Mouse (Mus musculus): ENCODE data around the gene Srp68.

The Srp68 gene

DNA sequence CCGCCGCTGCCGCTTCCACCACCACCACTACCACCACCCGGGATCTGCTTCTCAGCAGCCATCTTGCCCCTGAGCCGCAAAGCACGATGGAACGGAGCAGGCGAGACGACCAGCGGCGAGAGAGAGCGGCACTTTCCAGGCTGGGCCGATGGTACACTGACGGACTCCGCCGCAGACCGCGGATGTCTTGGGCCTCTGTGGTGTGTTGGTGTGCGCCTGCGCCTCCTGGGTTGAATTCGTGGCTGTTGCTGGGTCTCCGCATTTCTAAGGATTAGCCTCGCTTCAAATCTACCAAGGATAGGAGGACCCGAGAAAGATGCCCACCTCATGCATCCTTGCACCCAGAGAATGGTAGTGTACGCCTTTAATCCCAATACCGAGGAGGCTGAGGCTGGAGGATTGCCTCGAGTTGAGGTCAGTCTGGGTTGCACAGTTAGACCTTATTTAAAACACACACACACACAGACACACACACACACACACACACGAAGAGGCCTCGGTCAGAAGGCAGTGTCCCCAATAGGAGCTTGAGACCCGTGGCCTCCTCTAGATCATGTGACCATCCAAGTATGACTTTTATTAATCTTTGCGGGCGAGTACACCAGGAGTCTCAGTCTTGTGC, at the start of gene Srp68:
TSS of gene Srp68 (minus strand) at position 173 of the 622 bp plus-strand sequence.
- DNase-seq (ENCODE audit: extremely low spot score), result peak; percentile 90

DNA sequence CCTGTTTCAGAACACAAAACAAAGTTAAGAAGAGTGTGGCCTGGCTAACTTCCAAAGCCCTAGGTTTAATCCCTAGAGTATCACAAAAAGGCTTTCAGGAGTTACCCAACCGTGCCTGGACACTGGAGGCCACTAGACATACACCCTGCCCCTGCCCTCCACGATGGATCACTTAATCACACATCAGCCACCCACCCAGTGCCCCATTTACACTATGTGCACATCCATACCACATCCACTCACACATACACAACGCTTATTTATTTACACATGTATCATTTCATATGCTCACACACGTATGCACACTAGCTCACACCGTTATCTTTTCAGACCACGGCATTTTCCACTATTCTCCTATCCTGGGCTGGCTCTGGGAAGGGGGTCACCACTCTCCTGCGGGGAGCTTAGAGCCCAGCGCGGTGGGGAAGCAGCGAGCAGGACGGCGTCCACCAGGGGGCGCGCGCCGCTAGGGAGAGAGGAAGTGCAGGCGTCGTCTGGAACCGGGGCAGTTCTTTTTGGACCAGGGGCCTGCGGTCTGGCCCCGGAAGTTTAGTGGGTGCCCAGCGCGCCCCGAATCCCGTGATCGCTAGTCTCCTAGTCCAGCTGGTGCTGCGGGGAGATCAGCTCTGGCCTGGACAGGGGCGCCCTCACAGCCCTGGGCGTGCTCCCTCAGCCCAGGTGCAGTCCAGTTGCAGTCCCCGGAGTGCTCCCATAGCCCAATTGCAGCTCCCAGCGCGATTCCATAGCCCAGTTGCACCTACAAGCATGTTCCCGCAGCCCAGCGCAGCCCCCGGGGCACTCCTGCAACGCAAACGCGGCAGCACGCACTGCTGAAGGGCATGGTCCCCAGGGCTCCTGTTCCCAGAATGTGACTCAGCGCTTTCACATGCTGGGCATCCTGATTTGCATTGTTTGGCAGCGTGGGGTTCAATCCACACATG, 45.0 kb upstream of the Srp68 start:
- DNase-seq (ENCODE audit: extremely low spot score), result peak; percentile 86

DNA sequence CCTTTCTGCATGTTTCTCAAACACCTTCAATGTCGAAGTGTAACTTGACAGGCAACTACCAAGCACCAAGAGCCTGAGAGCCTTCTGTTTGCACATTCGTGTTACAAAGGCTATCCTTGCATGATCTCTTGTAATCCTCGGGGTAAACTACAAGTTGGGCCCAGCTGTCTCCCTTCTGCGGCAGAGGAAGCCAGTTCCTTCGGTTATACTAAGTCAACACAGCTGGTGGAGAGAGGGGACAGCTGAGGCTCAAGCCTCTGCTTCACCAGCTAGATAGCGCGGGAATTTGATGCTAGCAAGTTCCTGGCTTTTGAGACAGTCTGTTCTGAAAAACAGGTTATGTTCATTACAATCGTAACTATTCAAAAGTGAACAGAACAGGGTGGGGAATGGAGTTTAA, 38.3 kb upstream of the Srp68 start:
- DNase-seq (ENCODE audit: extremely low spot score), result no peak

DNA sequence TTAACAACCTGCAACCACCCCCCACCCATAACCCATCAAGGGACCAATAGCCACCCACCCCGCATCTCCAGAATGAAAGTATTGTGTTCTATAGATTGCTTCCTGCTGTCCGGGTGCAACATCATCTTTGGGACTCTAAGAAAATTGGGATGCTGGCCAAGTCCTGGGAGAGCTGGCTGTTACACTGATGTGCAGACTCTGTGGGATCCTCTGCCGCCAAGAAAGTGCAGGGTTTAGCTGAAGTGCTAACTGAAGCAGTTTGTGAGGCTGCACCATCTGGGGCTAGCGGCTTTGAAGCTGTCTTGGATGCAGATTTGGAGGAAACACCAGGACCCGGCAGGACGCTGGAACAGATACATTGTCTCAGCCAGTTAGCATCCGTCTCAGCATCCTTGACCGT, 37.2 kb upstream of the Srp68 start:
- DNase-seq (ENCODE audit: extremely low spot score), result no peak

DNA sequence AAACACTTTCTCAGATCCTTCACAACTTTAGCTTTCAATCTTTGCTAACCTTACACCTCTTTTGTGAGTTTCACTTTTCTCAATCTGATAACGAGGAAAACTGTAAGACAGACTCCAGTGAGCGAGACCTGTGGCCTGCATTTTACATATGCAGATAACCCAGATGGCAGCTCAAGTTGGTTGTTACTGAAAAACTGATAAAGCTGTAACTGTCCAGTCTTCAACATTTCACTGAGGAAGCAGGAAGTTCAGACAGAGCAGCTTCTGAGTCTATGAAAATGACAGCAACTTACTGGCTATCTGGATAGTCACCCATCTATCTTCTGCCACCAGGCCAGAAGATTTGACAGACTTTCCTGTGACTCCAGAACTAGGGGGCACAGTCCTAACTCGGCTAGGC, 35.6 kb upstream of the Srp68 start:
- DNase-seq (ENCODE audit: extremely low spot score), result no peak

DNA sequence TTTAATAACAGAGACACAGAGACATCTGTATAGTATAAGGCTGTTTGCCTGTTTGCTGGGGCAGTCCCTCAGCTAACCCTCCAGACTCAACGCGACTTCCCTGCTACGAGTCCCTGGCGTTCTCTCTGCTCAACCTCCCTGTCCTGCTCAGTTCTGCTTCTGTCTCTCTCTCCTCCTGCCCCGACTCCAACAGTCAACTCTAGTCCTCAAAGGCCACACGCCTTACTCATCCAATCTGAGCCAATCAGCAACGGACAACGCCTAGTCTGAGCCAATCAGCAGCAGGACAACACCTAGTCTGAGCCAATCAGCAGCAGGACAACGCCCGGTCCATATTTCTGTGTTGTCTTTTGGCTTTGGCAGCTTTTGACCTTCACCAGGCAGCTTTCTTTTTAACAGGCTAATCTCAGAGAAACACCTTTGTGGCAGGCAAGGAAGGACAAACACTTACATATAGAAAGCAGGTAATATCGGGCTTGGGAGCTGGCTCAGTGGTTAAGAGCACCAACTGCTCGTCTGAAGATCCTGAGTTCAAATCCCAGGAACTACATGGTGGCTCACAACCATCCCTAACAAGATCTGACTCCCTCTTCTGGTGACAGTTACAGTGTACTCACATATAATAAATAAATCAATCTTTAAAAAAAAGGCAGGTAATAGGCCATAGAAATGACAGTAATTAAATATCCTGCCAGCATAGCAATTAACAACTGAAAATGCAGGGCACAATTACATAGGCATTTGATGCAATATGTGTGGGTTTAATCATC, 33.9 kb upstream of the Srp68 start:
- no peak for DNase-seq (ENCODE audit: extremely low spot score)

DNA sequence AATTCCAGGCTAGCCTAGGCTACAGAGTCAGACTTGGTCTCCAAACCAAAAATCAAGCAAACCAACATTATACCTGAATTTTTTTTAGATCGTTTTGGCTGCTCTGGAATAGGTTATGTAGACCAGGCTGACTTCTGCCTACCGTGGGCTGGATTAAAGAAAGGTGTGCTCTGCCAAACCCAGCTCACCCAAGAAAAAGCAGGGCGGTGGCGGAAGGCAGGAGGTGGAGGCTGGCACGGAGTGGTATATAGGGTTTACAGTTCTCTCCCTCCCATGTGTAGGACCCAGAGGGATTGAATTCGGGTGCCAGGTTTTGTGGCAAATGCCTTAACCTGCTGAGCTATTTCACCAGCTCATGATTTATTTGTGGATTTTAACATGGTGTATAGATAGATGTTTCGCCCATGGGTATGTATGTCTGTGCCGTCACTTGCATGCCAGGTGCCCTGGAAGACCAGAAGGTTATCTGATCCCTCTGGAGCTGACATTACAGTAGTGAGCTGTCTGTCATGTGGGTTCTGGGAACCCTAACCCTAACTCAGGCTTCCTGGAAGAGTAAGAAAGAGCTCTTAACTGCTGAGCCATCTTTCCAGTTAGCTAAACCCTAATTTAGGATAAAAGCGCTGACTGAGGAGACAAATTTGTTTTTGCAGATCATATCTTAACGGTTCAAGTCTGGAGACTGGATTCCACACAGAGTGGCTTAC, 33.2 kb upstream of the Srp68 start, which contains the start of gene Exoc7:
TSS of gene Exoc7 (minus strand) at position 215 of the 707 bp plus-strand sequence.
- no peak for DNase-seq (ENCODE audit: extremely low spot score)

DNA sequence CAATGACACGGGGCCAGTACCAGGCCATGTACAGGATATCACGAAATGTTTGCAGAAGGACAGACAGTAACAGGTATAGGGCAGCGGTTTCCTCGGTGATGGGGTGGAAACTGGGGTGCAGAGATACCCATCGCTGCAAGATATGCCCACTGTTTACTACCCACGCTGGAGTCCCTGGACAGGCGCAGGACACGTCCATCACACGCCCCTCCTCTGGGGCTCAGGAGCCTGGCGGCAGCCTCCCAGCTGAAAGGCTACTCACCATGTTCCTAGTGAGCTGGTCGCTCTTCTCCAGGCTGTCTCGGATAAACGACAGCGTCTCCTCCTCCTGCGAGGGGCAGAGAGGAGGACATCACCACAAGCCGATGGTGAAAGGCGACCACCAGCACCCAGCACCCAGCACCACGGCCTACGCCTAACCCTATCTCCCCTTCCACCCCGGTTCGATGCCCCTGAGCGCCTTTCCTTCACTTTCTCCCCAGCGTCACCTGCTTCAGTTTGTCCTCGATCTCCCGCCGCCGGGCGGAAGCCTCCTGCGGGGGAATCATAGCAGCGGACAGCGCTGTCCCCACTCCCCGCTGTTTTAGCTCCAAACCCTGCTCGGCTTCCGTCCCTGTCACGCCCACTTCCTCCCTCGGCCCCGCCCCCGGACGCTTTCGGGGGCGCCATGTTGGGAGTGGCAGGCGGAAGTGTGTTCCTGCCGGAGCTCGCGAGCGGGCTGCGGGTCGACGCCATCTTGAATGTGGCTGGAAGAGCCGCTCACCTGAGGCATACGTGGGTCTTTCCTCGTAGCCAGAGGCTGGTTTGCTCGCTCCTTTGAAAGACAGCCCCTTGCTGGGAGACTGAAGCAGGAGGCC, 32.3 kb upstream of the Srp68 start:
- peak; percentile 98 for DNase-seq (ENCODE audit: extremely low spot score)

DNA sequence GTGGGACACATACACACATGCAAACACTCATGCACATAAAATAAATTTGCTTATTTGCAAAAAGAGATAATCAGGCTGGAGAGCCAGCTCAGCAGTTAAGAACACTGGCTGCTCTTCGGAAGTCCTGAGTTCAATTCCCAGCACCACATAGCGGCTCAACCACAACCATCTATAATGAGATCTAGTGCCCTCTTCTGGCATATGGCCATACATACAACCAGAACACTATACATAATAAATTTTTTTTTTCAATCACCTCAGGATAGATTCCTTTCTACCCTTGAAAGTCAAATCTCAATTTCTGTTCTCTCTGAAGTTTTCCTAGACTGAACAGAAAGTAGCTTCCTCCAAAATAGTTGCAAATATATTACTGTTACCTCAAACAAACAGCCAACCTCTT, 31.4 kb upstream of the Srp68 start:
- DNase-seq (ENCODE audit: extremely low spot score), result no peak

DNA sequence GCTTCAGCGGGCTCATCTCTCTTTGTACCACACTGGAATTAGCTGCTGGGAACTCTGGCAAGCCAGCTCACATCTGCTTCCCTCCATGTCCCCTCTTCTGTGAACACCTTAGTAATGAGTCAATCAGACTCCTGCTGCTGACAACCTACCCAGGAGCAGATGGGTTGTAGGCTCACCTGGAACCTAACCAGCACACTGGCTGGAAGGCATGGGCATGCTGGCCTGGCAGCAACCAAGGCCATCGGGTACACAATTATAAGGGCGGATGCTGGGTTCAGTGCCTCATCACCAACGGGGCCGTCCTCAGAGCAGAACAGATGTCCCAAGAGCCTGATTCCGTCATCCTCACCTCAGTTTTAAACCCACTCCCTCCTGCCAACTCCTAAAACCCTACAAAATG, 24.6 kb upstream of the Srp68 start:
- DNase-seq (ENCODE audit: extremely low spot score), result no peak

DNA sequence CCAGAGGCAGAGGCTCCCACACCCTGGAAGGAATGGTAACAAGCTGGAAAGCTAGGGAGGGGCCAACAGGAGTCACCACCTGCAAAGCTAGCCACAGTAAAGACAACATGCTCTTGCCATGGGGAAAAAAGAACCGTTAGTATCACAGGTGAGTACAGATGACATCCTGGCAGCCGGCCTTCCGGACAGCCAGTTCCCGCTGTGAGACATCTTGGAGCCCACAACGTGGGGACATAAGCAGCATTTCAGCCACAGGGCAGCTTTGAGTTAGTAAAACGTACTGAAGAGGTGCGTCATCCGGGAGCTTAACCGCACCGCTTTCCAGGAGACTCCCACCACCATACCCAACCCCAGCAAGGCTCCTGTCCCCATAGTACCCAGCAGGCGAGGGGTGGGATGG, 24.2 kb upstream of the Srp68 start:
- no peak for DNase-seq (ENCODE audit: extremely low spot score)

DNA sequence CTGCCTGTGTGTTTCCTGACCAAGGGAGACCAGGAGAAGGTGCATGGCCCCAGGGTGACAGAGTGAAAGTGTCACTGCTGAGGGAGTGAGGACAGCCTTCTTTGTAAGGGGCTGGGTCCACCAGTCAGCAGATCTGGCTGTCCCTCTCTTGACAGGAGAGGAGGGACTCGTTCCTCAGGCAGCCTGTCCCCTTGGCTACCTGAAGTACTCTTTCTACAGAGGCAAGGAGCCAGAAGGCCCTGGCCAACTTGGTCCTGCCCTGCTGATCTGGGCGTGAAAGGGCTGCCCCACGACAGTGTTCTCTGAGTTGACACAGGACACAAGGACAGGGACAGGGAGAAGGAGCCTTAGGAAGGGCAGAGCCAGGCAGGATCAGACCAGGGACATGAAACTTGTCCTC, 23.0 kb upstream of the Srp68 start:
- DNase-seq (ENCODE audit: extremely low spot score), result no peak

DNA sequence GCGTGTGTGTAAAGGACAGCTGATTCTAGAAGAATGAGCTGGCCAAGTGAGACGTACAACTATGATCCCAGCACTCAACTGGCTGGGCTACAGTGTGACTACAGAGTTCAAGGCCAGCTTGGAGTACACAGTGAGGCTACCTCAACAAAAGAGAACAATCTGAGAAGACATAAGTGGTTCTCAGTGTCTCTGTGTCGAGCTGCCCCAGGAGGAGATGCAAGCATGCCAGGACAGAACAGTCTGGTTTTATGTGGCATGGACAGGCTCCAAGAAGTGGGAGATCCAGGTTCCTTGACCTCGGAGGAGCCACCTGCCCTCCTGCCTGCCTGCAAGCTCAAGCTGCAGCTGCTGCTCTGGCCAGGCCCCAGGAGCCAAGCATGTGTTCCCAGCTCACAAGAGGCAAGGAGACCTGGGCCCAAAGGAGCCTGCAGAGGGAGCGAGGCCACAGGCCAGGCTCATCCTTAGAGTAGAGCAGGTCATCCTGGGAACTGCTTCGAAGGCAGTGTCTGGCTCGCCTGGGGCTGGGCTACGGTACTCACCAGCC, 22.2 kb upstream of the Srp68 start:
- no peak for DNase-seq (ENCODE audit: extremely low spot score)

DNA sequence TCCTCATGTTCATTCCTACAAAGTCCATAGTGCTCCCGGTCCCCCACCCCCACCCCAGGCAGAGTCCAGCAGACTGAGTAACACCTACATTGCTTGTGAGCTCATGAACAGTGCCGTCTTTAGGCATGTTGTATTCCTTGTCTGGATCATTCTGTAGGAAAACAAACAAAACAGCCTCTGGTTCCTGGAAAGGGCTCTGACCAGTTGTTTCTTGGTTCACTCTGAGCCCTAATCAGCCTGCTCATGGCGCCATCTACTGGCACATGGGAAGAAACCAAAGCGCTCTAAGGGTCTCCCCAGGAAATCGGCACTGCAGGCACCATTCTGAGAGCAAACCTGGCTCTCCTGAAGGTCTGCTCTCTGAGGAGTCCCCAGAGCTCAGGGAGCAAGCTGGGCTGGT, 20.3 kb upstream of the Srp68 start:
- peak; percentile 60 for DNase-seq (ENCODE audit: extremely low spot score)

DNA sequence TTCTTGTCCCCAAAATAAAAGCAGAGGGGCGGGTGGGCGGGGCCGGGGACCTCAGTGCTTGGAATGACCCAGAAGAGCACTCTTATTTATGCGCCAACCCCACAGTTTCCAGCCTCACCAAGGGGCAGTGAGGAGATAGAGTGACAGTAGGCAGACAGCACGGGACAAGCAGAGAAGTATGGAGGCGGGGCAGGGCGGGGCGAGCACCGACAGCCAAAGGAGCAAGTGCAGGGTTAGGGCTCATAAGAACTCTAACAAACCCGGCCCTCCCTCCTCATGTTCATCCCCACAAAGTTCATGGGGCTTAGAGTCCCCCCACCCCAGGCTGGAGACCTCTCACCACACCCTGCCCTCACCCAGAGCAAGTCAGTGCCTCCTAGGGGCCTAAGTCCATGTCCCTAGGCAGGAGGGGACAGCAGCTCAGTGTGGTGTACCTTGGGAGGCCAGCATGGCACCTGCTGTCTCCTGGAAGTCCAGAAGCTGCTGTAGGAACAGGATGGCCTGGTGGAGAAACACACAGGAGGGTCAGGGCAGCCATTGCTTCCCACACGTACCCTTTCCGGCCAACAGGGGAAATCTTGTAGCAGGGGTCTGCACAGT, 19.6 kb upstream of the Srp68 start:
- no peak for DNase-seq (ENCODE audit: extremely low spot score)

DNA sequence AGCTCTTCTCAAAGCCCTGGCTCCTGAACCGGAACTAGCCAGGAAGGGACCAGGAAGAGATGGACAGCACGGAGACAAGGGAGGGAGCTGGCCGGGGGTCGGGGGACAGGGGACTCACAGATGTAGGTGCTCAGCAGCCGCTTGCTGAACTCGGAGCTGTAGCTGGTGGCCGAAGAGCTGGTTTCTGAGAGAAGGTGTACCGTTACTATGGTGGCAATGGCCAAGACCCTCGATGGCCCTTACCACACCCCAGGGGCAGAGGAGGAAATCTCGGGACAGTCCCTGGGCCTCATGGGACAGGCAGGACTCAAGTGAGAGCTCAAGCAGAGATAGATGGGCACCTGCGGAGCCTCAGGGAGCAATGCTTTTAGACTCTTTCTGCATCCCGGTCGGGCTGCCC, 18.4 kb upstream of the Srp68 start:
- DNase-seq (ENCODE audit: extremely low spot score), result no peak

DNA sequence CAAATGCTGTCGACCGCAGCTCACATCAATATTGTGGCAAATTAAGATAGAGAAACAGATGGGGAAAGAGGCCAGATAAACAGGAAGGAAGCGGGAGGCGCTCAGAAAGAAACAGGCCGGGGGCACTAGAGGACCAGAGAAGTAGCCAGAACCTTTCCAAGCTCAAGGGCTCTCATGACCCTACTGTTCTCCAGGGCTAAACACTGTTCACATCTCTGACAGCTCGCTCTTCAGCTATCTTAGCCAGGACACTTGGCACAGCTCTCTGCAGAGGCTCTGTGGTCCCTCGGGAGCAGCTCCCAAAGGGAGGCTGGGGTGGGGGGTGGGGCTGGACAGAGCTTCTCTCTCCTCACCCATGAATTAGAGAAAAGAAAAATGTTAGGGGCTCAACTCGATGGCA, 16.5 kb upstream of the Srp68 start:
- DNase-seq (ENCODE audit: extremely low spot score), result no peak

DNA sequence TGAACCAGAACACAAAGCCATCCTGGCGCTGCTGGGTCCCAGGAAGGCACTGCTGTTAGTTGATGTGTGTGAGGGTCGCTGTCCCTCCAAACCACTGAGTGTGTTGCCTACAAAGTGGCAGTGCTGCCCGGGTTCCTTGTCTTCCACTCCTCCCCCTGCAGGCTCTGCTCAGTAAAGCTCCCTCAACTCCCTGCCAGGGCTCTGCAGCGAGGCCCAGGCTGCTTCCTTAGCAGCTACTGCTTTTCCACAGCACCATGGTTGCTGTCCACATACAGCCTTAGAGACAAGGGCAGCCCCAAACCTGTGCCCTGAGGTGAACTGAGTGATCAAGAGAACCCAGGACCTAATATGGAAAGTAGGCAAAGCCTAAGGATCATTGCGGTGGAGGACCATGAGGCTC, 13.3 kb upstream of the Srp68 start:
- DNase-seq (ENCODE audit: extremely low spot score), result no peak

DNA sequence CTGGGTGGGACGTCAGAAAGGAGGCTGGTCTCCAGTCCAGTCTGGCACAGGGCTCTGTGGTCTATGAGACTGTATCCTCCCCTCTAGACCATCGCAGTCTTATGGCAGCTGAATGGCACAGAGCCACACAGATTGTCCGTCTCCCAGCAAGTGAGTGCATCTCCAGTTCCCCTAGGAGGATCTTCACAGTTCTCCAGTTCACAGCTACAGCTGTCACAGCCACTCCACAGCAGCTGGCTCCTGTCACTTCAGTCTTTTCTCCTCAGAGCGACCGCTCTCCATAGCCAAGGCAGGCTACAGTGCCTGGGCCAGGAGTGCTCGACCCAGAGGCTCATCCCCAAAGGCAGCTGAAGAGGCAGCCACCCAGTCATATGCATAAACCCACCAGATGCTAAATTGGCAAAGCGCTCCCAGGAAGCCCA, 11.8 kb upstream of the Srp68 start:
- no peak for DNase-seq (ENCODE audit: extremely low spot score)

DNA sequence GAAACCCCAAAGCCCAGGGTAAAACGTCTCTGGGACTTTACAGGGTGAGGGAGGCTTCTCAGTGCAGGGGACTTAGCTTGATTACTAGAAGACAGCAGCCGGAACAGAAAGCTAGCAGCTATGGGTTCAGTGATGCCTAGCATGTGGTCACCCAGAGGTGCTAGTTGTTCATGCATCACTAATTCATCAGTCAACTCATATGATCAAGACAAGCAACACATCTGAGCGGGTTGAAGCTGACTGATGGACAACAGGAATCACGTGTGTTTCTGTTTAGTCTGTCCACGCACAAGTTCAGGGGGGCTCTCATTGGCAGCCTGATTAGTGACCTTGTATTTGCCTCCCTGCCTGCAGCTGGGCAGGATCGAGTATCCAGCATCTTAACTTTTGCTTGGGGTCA, 10.0 kb upstream of the Srp68 start:
- DNase-seq (ENCODE audit: extremely low spot score), result no peak
